Mouse (Mus musculus) intestine, embryonic 16.5 days (tissue): ENCODE results near the gene Trim80. TPM values are rescaled to one million over a fixed set of nuclear protein-coding genes. Genes with fewer than 3 reads are reported as not detected.
A peak's percentile ranks its signal among the peaks of the same experiment; 100 is the strongest.

Experiments used
- ATAC-seq: fragments of 200-750 bp; cut with Nextera tagmentation; 2 replicates; pipeline ENCODE4 v1.8.0; 2017; ENCODE audit warnings: moderate TSS enrichment, moderate library complexity
- H3K27ac ChIP-seq: fragments of 300-500 bp; sonication (generic); 2 replicates; pipeline ENCODE4 v1.5.1; 2014; ENCODE audit warnings: mild to moderate bottlenecking, low read length
- H3K27me3 ChIP-seq: fragments of 300-500 bp; sonication (generic); replicated peaks from 2 replicates; pipeline ENCODE4 v1.6.1; 2014; ENCODE audit warnings: low read length, control low read depth, mixed read lengths; ENCODE audit not compliant: control insufficient read depth, insufficient read depth
- H3K36me3 ChIP-seq: fragments of 300-500 bp; sonication (generic); 2 replicates; pipeline ENCODE4 v1.6.1; 2014; ENCODE audit warnings: low read length, control low read depth; ENCODE audit not compliant: control insufficient read depth, insufficient read depth
- H3K4me1 ChIP-seq: fragments of 300-500 bp; sonication (generic); 2 replicates; pipeline ENCODE4 v1.6.1; 2014; ENCODE audit warnings: low read length, control low read depth, mixed read lengths; ENCODE audit not compliant: control insufficient read depth, insufficient read depth
- H3K4me2 ChIP-seq: fragments of 300-500 bp; sonication (generic); 2 replicates; pipeline ENCODE4 v1.6.1; 2014; ENCODE audit warnings: low read depth, low read length, control low read depth
- H3K4me3 ChIP-seq: fragments of 300-500 bp; sonication (generic); 2 replicates; pipeline ENCODE4 v1.5.1; 2014; ENCODE audit warnings: mild to moderate bottlenecking, low read length
- H3K9ac ChIP-seq: fragments of 300-500 bp; sonication (generic); 2 replicates; pipeline ENCODE4 v1.6.1; 2014; ENCODE audit warnings: low read depth, low read length
- H3K9me3 ChIP-seq: fragments of 300-500 bp; sonication (generic); 2 replicates; pipeline ENCODE4 v1.6.1; 2016; ENCODE audit warnings: low read length, control low read depth; ENCODE audit not compliant: control insufficient read depth
- WGBS: fragments of 180-500 bp; shearing (Covaris S2); extraction: QIAGEN DNeasy Blood & Tissue Kit; methylation state at CpG from one replicate; pipeline ENCODE4 v1.1.7; 2014; 5-methylcytosine and 5-hydroxymethylcytosine counted together
- polyA plus RNA-seq: library from polyadenylated mRNA; unstranded; fragments of >200 nt; fragmentation: Nextera tagmentation; extraction: Ambion mirVana; gene quantifications from 2 replicates; pipeline ENCODE4 v1.2.1, GENCODE M21; 2015

Trim80 gene
- polyA plus RNA-seq, 1 experiment from 2014 or later: 1.4 TPM

DNA sequence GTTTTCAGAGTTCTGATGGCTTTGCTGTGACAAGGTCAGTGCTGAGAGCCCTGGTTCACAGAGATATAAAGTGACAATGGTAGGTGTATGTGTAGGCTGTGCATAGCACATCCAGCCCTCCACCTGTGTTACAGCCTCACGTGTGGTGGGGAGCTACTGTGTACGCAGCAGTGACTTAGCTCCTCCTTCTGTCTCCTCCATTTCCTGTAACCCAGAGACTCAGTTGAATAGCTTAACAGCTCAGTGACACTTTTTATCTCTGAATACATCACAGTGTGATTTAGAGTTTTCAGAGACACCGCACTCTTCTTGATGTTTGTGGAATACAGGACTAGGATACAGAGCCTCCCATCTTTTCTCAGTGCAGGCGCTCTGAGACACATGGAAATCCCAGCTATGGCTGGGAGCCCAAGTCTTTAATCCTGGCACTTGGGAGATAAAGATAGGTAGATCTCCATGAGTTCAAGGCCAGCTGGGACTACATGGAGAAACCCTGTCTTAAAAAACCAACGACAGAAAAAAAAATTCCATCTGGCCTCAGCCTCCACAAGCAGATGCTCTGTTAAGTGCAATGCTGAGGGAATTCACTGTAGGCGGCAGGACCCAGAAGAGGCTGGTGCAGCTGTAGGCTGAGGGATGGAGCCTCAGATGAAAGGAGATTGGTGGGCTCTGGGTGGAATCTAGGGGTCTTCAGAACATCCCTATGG, 41.4 kb downstream of the Trim80 start:
- no peak for ATAC-seq
- no peak overlapping the region for H3K4me2 ChIP-seq
- 78% methylated on average over 6 of the region's 6 CpGs for WGBS

DNA sequence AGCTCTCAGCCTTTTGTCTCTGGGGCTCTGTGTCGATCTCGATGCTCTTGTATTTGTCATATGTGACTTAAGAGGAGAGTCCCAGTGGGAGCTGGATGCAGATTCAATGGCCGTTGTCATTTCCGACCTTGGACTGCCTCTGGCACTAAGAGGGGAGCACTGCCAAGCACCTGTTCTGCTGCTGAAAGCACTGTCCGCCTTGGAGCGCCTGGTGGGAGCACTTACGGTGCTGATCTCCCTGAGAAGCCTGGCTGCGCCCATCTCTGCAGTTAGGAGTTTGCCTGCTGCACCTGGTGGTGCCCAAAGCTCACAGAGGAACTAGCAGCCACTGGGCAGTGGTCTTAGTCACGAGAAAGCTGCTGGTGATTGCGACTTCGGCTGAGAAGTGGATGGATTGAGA, 42.9 kb downstream of the Trim80 start:
- no peak overlapping the region for H3K9ac ChIP-seq

More for the DNA sequence above, 41.4 kb downstream of the Trim80 start:
- Histone ChIP-seq H3K4me3 (no peak overlapping the region), H3K9me3 (no peaks in the 10 kb centered on the region), H3K27me3 (no peaks in the 10 kb centered on the region), H3K4me1 (peaks cover 5% of the 10 kb centered on the region; the same call in 1 of the 2 replicates), H3K27ac (no peak overlapping the region), H3K9ac (no peak overlapping the region), H3K36me3 (no peaks in the 10 kb centered on the region)

DNA sequence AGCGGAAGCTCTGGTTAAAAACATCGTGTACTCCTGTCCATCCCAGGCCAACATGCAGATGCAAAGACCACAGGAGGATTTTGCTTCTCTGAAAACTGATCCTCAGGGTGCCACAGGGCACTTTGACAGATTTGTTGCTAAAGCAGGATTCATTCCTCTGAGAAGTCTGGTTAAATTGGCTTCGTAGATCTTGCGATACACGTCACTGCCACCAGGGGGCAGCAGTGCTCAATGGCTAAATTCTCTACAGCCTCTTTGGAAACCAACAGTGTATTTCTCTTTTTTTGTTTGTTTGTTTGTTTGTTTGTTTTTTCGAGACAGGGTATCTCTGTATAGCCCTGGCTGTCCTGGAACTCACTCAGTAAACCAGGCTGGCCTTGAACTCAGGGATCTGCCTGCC, 43.4 kb downstream of the Trim80 start:
- H3K4me1 ChIP-seq: no peaks in the 10 kb centered on the region
- WGBS: 16% methylated on average over 6 of the region's 6 CpGs
- no peak overlapping the region for H3K27ac ChIP-seq

More for the DNA sequence above, 42.9 kb downstream of the Trim80 start:
- no peak overlapping the region for H3K4me2 ChIP-seq
- no peaks in the 10 kb centered on the region for H3K36me3 ChIP-seq
- H3K4me3 ChIP-seq: no peak overlapping the region
- H3K27me3 ChIP-seq: no peaks in the 10 kb centered on the region
- no peaks in the 10 kb centered on the region for H3K9me3 ChIP-seq
- no peaks in the 10 kb centered on the region for H3K4me1 ChIP-seq
- WGBS: 73% methylated on average over 11 of the region's 11 CpGs
- no peak overlapping the region for H3K27ac ChIP-seq
- no peak for ATAC-seq

DNA sequence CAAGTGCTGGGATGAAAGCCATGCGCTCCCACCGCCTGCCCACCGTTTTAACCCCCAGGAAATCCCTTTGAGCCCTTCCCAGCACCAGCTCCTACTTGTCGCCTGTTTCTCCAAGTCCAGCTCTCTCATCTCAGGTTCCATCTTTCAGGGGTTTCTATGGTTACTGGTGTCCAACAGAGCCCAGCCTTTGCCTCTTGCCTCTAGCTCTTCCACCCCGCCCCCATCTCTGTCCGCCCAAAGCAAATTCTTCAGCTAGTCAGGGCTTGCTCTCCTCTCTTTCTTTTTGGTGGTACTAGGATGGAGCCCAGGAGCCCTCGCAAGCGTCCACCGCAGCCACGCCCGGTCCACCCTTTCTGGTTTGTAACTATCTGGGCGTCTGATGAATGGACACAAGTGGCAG, 44.8 kb downstream of the Trim80 start:
- WGBS: 69% methylated on average over 12 of the region's 12 CpGs

More for the DNA sequence above, 43.4 kb downstream of the Trim80 start:
- H3K36me3 ChIP-seq: no peaks in the 10 kb centered on the region; the same call in 1 of the 2 replicates
- H3K9me3 ChIP-seq: no peaks in the 10 kb centered on the region
- no peak overlapping the region for H3K9ac ChIP-seq
- H3K27me3 ChIP-seq: no peaks in the 10 kb centered on the region
- H3K4me3 ChIP-seq: no peak overlapping the region
- no peak overlapping the region for H3K4me2 ChIP-seq
- no peak for ATAC-seq

DNA sequence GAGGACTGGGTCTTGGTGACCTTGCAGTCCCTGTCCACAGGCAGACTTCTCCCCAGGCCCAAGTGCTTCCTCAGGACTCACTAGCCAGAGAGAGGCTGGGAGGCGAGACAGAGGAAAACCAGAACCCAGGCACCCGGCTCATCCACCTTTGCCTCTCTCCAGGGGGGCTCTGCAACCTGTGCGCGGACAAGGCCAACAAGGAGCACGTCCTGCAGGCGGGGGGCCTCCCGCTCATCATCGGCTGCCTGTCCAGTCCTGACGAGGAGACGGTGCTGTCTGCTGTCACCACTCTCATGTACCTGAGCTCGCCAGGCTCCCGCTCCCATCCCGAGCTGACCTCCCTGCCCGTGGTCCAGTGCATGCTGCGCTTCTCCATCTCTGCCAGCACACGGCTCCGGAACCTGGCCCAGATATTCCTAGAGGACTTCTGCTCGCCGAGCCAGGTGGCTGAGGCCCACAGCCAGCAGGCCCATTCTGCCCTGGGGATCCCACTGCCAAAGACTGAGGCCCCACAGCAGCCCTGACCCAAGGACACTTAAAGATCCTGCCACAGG, 48.3 kb downstream of the Trim80 start:
- no peak for ATAC-seq
- Histone ChIP-seq H3K4me2 (no peak overlapping the region), H3K9me3 (no peaks in the 10 kb centered on the region), H3K9ac (no peak overlapping the region), H3K36me3 (peaks cover 6% of the 10 kb centered on the region), H3K27ac (no peak overlapping the region), H3K4me3 (no peak overlapping the region), H3K4me1 (peaks cover 16% of the 10 kb centered on the region), H3K27me3 (no peaks in the 10 kb centered on the region)
- WGBS: 89% methylated on average over 19 of the region's 19 CpGs

More for the DNA sequence above, 44.8 kb downstream of the Trim80 start:
- no peaks in the 10 kb centered on the region for H3K9me3 ChIP-seq
- H3K4me1 ChIP-seq: peaks cover 2% of the 10 kb centered on the region; the same call in 1 of the 2 replicates
- no peaks in the 10 kb centered on the region for H3K27me3 ChIP-seq
- no peak overlapping the region for H3K4me3 ChIP-seq
- H3K9ac ChIP-seq: no peak overlapping the region
- H3K27ac ChIP-seq: no peak overlapping the region
- no peak for ATAC-seq
- peaks cover 6% of the 10 kb centered on the region for H3K36me3 ChIP-seq
- H3K4me2 ChIP-seq: no peak overlapping the region

DNA sequence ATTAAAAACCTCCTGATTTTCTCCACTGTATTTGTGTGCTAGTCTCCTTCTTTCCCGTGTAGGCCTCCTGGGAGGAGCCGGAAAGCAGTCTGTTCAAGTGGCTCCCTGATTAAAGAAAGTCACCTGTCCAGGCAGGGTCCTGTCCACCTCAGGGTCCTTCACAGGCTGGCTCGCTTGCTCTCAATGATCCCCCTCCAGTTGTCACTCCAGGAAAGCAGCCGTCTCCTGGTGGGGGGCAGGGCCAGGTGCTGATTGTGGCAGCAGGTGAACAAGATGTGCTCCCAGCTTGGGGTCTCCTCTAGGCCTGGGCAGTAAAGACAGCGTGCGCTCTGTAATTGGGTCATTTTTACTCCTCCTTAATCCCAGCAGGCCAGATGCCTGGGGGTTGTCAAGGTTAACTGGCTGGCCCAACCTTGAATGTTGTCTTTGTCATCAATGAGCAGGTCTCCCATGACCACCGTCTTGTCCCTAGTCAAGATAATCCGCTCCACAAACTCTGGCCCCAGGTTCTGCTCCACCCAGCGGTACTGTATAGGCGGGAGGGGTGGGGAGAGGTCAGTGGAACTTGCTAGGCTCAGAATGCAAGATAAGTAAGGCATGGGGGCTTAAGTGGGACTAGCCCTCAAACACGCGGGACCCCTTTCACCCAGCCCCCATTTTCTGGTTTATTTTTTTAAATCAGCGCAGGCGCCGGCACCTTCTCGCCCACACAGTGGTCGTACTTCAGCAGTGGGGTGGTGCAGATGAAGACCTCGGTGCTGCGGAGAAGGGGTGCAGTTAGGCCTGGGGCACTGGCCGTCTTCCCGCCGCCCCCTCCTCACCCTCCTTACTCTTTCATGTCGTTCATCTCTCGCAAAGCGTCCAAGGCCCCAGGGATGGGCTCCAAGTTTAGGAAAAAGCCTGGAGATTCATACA, 50.4 kb downstream of the Trim80 start:
- no peaks in the 10 kb centered on the region for H3K9me3 ChIP-seq
- peaks cover 6% of the 10 kb centered on the region for H3K36me3 ChIP-seq
- H3K4me3 ChIP-seq: peak overlapping the region; percentile 66
- peak overlapping the region; percentile 85 for H3K27ac ChIP-seq
- H3K9ac ChIP-seq: peak overlapping the region; percentile 79
- WGBS: 24% methylated on average over 25 of the region's 25 CpGs
- peak; percentile 45 for ATAC-seq
- H3K4me1 ChIP-seq: peaks cover 16% of the 10 kb centered on the region
- H3K4me2 ChIP-seq: peak overlapping the region; percentile 81
- no peaks in the 10 kb centered on the region for H3K27me3 ChIP-seq

DNA sequence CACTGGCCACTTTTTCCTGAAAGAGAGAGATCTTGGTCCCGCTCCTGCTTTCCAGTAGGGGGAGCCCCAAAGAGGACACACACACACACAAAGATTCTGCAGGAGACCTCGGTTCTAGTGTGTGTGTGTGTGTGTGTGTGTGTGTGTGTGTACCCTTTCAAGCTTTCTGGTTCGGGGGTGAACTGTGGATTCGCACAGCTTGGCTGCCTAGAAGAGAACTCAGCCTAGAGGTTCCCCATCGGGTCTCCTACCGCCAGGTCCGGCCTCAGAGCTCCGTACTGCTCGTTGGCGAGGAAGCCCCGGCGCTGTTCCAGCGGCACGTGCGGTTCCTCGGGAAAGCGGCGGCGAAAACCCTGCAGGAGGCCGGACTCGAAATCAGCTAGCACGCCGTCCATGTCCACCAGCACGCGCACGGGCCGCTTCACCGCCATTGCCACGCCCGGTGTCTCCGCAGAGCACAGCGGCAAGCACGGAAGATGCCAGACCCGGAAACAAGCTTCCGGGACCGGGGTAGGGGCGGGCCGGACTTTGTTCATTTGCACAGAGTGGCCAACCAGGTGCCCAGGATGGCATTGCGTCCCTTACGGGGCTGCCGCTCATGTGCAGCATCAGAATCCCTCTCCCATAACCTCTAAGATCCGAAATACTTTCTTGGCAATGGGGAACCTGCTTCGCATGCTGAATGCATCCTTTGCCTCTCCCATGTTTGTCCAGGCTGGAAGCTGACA, 51.2 kb downstream of the Trim80 start, which contains the start of gene Nt5c:
Gene Nt5c (minus strand): TSS at position 507 of the 728 bp plus-strand sequence.
- Histone ChIP-seq H3K9me3 (no peaks in the 10 kb centered on the region), H3K9ac (peak within 1 kb of the TSS; percentile 79), H3K4me2 (peak within 1 kb of the TSS; percentile 81), H3K27me3 (no peaks in the 10 kb centered on the region), H3K36me3 (peaks cover 6% of the 10 kb centered on the region), H3K27ac (peak within 1 kb of the TSS; percentile 85), H3K4me1 (peaks cover 16% of the 10 kb centered on the region), H3K4me3 (peak within 1 kb of the TSS; percentile 66)
- under 1% methylated on average over 43 of the region's 43 CpGs for WGBS
- peak; percentile 96 for ATAC-seq

DNA sequence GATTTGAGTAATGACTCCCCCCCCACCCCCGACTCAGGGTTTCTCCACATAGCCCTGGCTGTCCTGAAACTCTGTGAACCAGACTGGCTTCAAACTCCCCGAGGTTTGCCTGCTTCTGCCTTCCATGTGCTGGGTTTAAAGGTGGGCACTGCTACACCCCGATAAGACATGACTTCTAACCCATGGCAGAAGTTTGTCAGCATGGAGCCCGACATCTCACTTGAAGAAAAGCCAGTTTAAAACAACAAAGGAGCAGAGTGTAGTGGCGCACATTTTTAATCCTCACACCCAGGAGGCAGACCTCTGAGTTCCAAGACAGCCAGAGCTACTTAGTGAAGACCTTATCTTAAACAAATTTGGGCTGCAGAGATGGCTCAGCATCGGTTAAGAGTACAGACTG, 52.0 kb downstream of the Trim80 start:
- no peak for ATAC-seq

More for the DNA sequence above, 52.0 kb downstream of the Trim80 start:
- Histone ChIP-seq H3K36me3 (peaks cover 6% of the 10 kb centered on the region), H3K4me3 (peak overlapping the region; percentile 66), H3K4me1 (peaks cover 16% of the 10 kb centered on the region), H3K27me3 (no peaks in the 10 kb centered on the region), H3K9ac (peak overlapping the region; percentile 79), H3K27ac (peak overlapping the region; percentile 85), H3K4me2 (peak overlapping the region; percentile 81), H3K9me3 (no peaks in the 10 kb centered on the region)
- 30% methylated on average over 6 of the region's 6 CpGs for WGBS
